In the genomic region with DNA sequence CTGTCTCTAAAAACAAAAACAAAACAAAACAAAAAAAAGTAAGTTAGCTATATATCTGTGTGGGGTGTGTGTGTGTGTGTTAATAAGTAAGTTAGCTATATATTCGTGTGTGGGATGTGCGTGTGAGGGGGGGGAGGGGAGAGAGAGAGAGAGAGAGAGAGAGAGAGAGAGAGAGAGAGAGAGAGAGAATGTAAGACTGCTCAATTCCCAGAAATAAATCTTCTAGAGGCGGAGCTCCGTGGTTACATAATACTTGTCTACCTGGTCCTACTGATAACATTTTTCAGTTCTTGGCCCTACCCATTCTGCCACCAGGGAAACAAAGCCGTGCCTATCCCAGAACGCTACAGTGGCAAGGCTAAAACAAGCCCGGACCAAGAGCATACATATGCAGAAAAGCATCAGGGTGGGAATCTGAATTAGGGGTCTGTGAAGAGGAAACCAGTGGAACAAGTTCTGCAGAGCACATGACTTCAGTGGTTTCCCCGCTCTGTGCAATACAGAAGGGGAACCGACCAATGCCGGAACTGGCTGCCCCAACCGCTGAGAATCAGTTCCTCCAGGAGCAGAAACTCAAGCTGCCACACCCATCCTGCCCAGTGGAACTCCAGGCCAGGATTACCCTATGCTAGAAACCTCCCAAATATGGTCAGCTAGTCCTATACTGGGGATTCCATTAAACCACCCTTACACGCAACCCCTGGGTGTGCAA, we compare ENCODE assay signal across 8 mouse cellular contexts. TPM values are rescaled to one million over a fixed set of nuclear protein-coding genes. Genes with fewer than 3 reads are reported as not detected.
DNase-seq lines count a peak whose midpoint lies in the region; ATAC-seq and TF ChIP-seq lines count a peak whose summit lies in the region.

No protein-coding gene starts in this region.

- H3K9me3 ChIP-seq in CH12.LX (replicated peaks; ENCODE audit: low read length) = no peaks in the 10 kb centered on the region
- no peaks in the 10 kb centered on the region for H3K9me3 ChIP-seq in heart, embryonic 16.5 days (replicated peaks; ENCODE audit: control insufficient read depth, low read length)
- H3K9me3 ChIP-seq in limb, embryonic 14.5 days (ENCODE audit: control insufficient read depth, low read length) = no peaks in the 10 kb centered on the region
- no peaks in the 10 kb centered on the region for H3K9me3 ChIP-seq in forebrain, postnatal 0 days (ENCODE audit: low read length)

- TF ChIP-seq EP300 in CH12.LX (IDR thresholded peaks at IDR 0.05; ENCODE audit: low read length) = peak; percentile 94

- in situ Hi-C loops in CH12.LX (cut with MboI; ENCODE audit: low pct_ligation_motif_present, low pct_unique_long_range_greater_than_20kb, low sequenced_read_pairs) = no loop called here

- intact Hi-C loops in left cerebral cortex, postnatal 36 days (cut with DNase I) = no loop called here

- peak overlapping the region; percentile 51 for H3K9ac ChIP-seq in CH12.LX (ENCODE audit: insufficient read depth, low read depth)
- H3K9ac ChIP-seq in heart, embryonic 16.5 days (ENCODE audit: low read length) = peak overlapping the region; percentile 44
- H3K9ac ChIP-seq in limb, embryonic 14.5 days (ENCODE audit: low read depth, low read length, severe bottlenecking) = no peak overlapping the region
- no peak overlapping the region for H3K9ac ChIP-seq in forebrain, postnatal 0 days

- H3K27ac ChIP-seq in CH12.LX (ENCODE audit: insufficient read depth, low read depth) = peak overlapping the region; percentile 89
- H3K27ac ChIP-seq in bone marrow, adult 2 months (ENCODE audit: control insufficient read depth, insufficient read depth, low read depth, low read length, poor library complexity) = peak overlapping the region; percentile 43
- peak overlapping the region; percentile 74 for H3K27ac ChIP-seq in heart, embryonic 16.5 days (ENCODE audit: low read length)
- H3K27ac ChIP-seq in limb, embryonic 14.5 days (replicated peaks; ENCODE audit: low read depth, low read length) = peak overlapping the region; percentile 44
- H3K27ac ChIP-seq in forebrain, postnatal 0 days (ENCODE audit: low read depth, low read length) = no peak overlapping the region

- peak; percentile 5 for TF ChIP-seq RAD21 in CH12.LX (IDR thresholded peaks at IDR 0.05; ENCODE audit: low read depth, low read length)

- WGBS in bone marrow, adult 2 months = 2% methylated on average over 12 of the region's 12 CpGs
- WGBS in heart, embryonic 16.5 days = 60% methylated on average over 12 of the region's 12 CpGs
- WGBS in limb, embryonic 14.5 days = 67% methylated on average over 12 of the region's 12 CpGs
- WGBS in forebrain, postnatal 0 days = 83% methylated on average over 12 of the region's 12 CpGs

- peaks cover 34 to 92% of the 10 kb centered on the region in 2 experiments for H3K4me1 ChIP-seq in CH12.LX (ENCODE audit: control insufficient read depth in 1 of 2, insufficient read depth in 2 of 2)
- peaks cover 21% of the 10 kb centered on the region for H3K4me1 ChIP-seq in bone marrow, adult 2 months (ENCODE audit: control insufficient read depth, insufficient read depth, low read length)
- H3K4me1 ChIP-seq in heart, embryonic 16.5 days (ENCODE audit: control insufficient read depth, insufficient read depth, low read length) = peaks cover 53% of the 10 kb centered on the region
- H3K4me1 ChIP-seq in limb, embryonic 14.5 days (ENCODE audit: control insufficient read depth, insufficient read depth, low read length) = peaks cover 16% of the 10 kb centered on the region; the same call in 1 of the 2 replicates
- no peaks in the 10 kb centered on the region for H3K4me1 ChIP-seq in forebrain, postnatal 0 days (ENCODE audit: insufficient read depth)

- dilution Hi-C loops in CH12.LX (cut with MboI; ENCODE audit: extremely low pct_ligation_motif_present, extremely low pct_unique_long_range_greater_than_20kb, low sequenced_read_pairs) = no loop called here

- peak; percentile 16; the same call in 1 of the 2 replicates for TF ChIP-seq POLR2A in CH12.LX (IDR thresholded peaks at IDR 0.05; ENCODE audit: low read depth, low read length)
- no peak for TF ChIP-seq POLR2A in bone marrow, adult 2 months (IDR thresholded peaks at IDR 0.05; ENCODE audit: borderline replicate concordance, control insufficient read depth, low read depth, low read length)
- TF ChIP-seq POLR2A in limb, embryonic 14.5 days (IDR thresholded peaks at IDR 0.05; ENCODE audit: borderline replicate concordance, extremely low read depth, insufficient read depth, insufficient read length) = no peak

- no peak overlapping the region for H3K4me3 ChIP-seq in CH12.LX (replicated peaks in 1 of 3; ENCODE audit: low read depth in 2 of 3, low read length in 2 of 3, poor library complexity in 1 of 3)
- peak overlapping the region; percentile 33 for H3K4me3 ChIP-seq in bone marrow, adult 2 months (replicated peaks; ENCODE audit: control insufficient read depth, low read depth, low read length)
- no peak overlapping the region for H3K4me3 ChIP-seq in heart, embryonic 16.5 days (ENCODE audit: low read length)
- H3K4me3 ChIP-seq in limb, embryonic 14.5 days (replicated peaks; ENCODE audit: low read length) = no peak overlapping the region
- H3K4me3 ChIP-seq in forebrain, postnatal 0 days (ENCODE audit: low read depth, low read length) = no peak overlapping the region

- H3K36me3 ChIP-seq in CH12.LX (replicated peaks in 1 of 2; ENCODE audit: control insufficient read depth in 1 of 2, insufficient read depth in 1 of 2, low read length in 1 of 2) = peaks cover 0 to 19% of the 10 kb centered on the region in 2 experiments
- no peaks in the 10 kb centered on the region for H3K36me3 ChIP-seq in heart, embryonic 16.5 days (ENCODE audit: control insufficient read depth, insufficient read depth)
- H3K36me3 ChIP-seq in limb, embryonic 14.5 days (ENCODE audit: control insufficient read depth, insufficient read depth, low read length) = no peaks in the 10 kb centered on the region
- H3K36me3 ChIP-seq in forebrain, postnatal 0 days (ENCODE audit: insufficient read depth) = no peaks in the 10 kb centered on the region

- no peaks in the 10 kb centered on the region for H3K27me3 ChIP-seq in CH12.LX (replicated peaks)
- H3K27me3 ChIP-seq in heart, embryonic 16.5 days (ENCODE audit: control insufficient read depth, insufficient read depth, low read length) = no peaks in the 10 kb centered on the region
- no peaks in the 10 kb centered on the region for H3K27me3 ChIP-seq in limb, embryonic 14.5 days (ENCODE audit: control insufficient read depth, insufficient read depth, low read length)
- H3K27me3 ChIP-seq in forebrain, postnatal 0 days (ENCODE audit: insufficient read depth, low read length) = no peaks in the 10 kb centered on the region

- peak overlapping the region; percentile 84 for H3K4me2 ChIP-seq in CH12.LX (ENCODE audit: insufficient read depth, low read depth, poor library complexity, severe bottlenecking)
- H3K4me2 ChIP-seq in heart, embryonic 16.5 days (ENCODE audit: low read depth, low read length) = peak overlapping the region; percentile 17
- no peak overlapping the region; the same call in 1 of the 2 replicates for H3K4me2 ChIP-seq in limb, embryonic 14.5 days (replicated peaks; ENCODE audit: low read depth, low read length, severe bottlenecking)
- no peak overlapping the region for H3K4me2 ChIP-seq in forebrain, postnatal 0 days (ENCODE audit: low read depth)

- 0 out of 4 replicates have a peak, but pooled peaks of 1 of the 2 experiments have one; percentile 2 for TF ChIP-seq CTCF in CH12.LX (conservative IDR thresholded peaks at IDR 0.05 in 1 of 2, IDR thresholded peaks at IDR 0.05 in 1 of 2; ENCODE audit: low read depth in 2 of 2, low read length in 2 of 2)
- no peak; the same call in 1 of the 2 replicates for TF ChIP-seq CTCF in bone marrow, adult 2 months (IDR thresholded peaks at IDR 0.05; ENCODE audit: control insufficient read depth, insufficient read depth, low read length)
- no peak for TF ChIP-seq CTCF in forebrain, postnatal 0 days (IDR thresholded peaks at IDR 0.05; ENCODE audit: low read depth)

- peak; percentile 91 for DNase-seq in CH12.LX (ENCODE audit: extremely low read depth)
- peak; percentile 72 for DNase-seq in limb, embryonic 14.5 days (ENCODE audit: low spot score)
- DNase-seq in natural killer cell, adult 2 months (ENCODE audit: low spot score in 2 of 2) = peak; percentile 68 to 84
- no peak for DNase-seq in forebrain, postnatal 0 days
- DNase-seq in layer of hippocampus, postnatal 10 days (ENCODE audit: low spot score in 2 of 2) = no peak
- DNase-seq in left cerebral cortex, postnatal 36 days (ENCODE audit: low spot score in 2 of 2) = no peak

- peak; percentile 56; the same call in 1 of the 2 replicates for ATAC-seq in heart, embryonic 16.5 days (replicated peaks; ENCODE audit: extremely low read depth, insufficient read depth, low FRiP score)
- peak; percentile 71 for ATAC-seq in limb, embryonic 14.5 days (ENCODE audit: low FRiP score, low read depth)
- no peak for ATAC-seq in forebrain, postnatal 0 days

- peaks cover 72% of the 10 kb centered on the region for H3K79me2 ChIP-seq in CH12.LX (replicated peaks; ENCODE audit: control insufficient read depth, extremely low read depth, insufficient read depth, poor library complexity, severe bottlenecking)

TF ChIP-seq in CH12.LX, 34 proteins besides CTCF, POLR2A, EP300 and RAD21 (continues in another document):
- TF ChIP-seq MEF2A (IDR thresholded peaks at IDR 0.05; ENCODE audit: borderline replicate concordance, low read depth, low read length) = peak; percentile 83
- no peak for TF ChIP-seq GABPA (IDR thresholded peaks at IDR 0.05; ENCODE audit: insufficient replicate concordance, low read depth, low read length)
- peak; percentile 70; the same call in 1 of the 2 replicates for TF ChIP-seq MAFK (IDR thresholded peaks at IDR 0.05; ENCODE audit: insufficient replicate concordance, low read length)
- TF ChIP-seq ZMIZ1 (IDR thresholded peaks at IDR 0.05; ENCODE audit: low read depth, low read length) = peak; percentile 57; the same call in 1 of the 2 replicates
- peak; percentile 61; the same call in 1 of the 2 replicates for TF ChIP-seq CHD1 (IDR thresholded peaks at IDR 0.05; ENCODE audit: low read depth, low read length)
- TF ChIP-seq USF2 (conservative IDR thresholded peaks at IDR 0.05; ENCODE audit: low read depth, low read length) = peak; percentile 38

RNA-seq across cellular contexts. Expression of gene Iqgap1, which starts 46.7 kb away (rescaled TPM):
- total RNA-seq in CH12.LX (2012; rRNA removed) (77.0 and 87.5 TPM in 2 replicates), CH12.LX (2014; rRNA removed) (43.1 and 49.6 TPM in 2 replicates)
- polyA plus RNA-seq in CH12.LX (2012; ENCODE audit: insufficient read length, low read depth) = 83.1 and 126 TPM in 2 replicates
- 29.4 and 62.3 TPM in 2 replicates for polyA plus RNA-seq in bone marrow, adult 2 months (2011; ENCODE audit: insufficient read depth, insufficient read length, low replicate concordance, missing spikeins)
- polyA plus RNA-seq in heart, embryonic 16.5 days (2015; fragmentation: Nextera tagmentation; extraction: Ambion mirVana) = 49.0 and 51.6 TPM in 2 replicates
- 43.9 and 48.4 TPM in 2 replicates for polyA plus RNA-seq in limb, embryonic 14.5 days (2012; rRNA removed)
- polyA plus RNA-seq in limb, embryonic 14.5 days (2014; fragmentation: Nextera tagmentation; extraction: Ambion mirVana) = 88.5 and 93.2 TPM in 2 replicates
- 30.1 and 35.9 TPM in 2 replicates for total RNA-seq in forebrain, postnatal 0 days (2014; rRNA removed)
- 8.6 and 11.5 TPM in 2 replicates for polyA plus RNA-seq in forebrain, postnatal 0 days (2015; fragmentation: Nextera tagmentation; extraction: Ambion mirVana)
- 10 to 100 TPM; 28.8 to 37.8 TPM for total RNA-seq in layer of hippocampus, postnatal 10 days (2021)
- total RNA-seq in left cerebral cortex, postnatal 36 days (2021) = 10 to 100 TPM; 18.5 to 26.9 TPM

Comparison
In these comparisons a context has a peak if more than half of its experiments do, and no peak if none do; other contexts are left out.
1. DNase-seq: peak in CH12.LX (single experiment), limb, embryonic 14.5 days (single experiment) and natural killer cell, adult 2 months (2 of 2); none in forebrain, postnatal 0 days (single experiment), layer of hippocampus, postnatal 10 days (0 of 2) and left cerebral cortex, postnatal 36 days (0 of 2).
2. H3K4me2 ChIP-seq: peak in CH12.LX (single experiment) and heart, embryonic 16.5 days (single experiment); none in limb, embryonic 14.5 days (single experiment) and forebrain, postnatal 0 days (single experiment).
3. H3K9ac ChIP-seq: peak in CH12.LX (single experiment) and heart, embryonic 16.5 days (single experiment); none in limb, embryonic 14.5 days (single experiment) and forebrain, postnatal 0 days (single experiment).